Mouse (Mus musculus) left cerebral cortex, adult 18-20 months (tissue): Measurements from ENCODE around the gene Med15. TPM values are rescaled to one million over a fixed set of nuclear protein-coding genes. Genes with fewer than 3 reads are reported as not detected.
"Not testable (repeated sequence)": the region's sequence is repeated elsewhere in the genome, so short reads cannot be mapped to it uniquely, and the experiment has no call there.

Source experiments
- DNase-seq, 2 experiments: peaks; one replicate each; pipeline ENCODE4 v3.0.0; 2021 to 2022; ENCODE audit warnings: low spot score in 2 of 2, mixed read lengths in 1 of 2
- total RNA-seq, 2 experiments: library from RNA; stranded (reverse); gene quantifications; 2 replicates each; pipeline ENCODE4 v1.2.3; 2021

The Med15 gene
- total RNA-seq, 2 experiments from 2014 or later, result 68.3 to 71.6 TPM

GRCm38 (mm10) chr16:17619198-17620105 lies 113.2 kb downstream of the Med15 start, which contains the start of gene Smpd4:
TSS of gene Smpd4 (plus strand) at chr16:17619354.
- DNase-seq, result peak; percentile 87 to 93

DNA sequence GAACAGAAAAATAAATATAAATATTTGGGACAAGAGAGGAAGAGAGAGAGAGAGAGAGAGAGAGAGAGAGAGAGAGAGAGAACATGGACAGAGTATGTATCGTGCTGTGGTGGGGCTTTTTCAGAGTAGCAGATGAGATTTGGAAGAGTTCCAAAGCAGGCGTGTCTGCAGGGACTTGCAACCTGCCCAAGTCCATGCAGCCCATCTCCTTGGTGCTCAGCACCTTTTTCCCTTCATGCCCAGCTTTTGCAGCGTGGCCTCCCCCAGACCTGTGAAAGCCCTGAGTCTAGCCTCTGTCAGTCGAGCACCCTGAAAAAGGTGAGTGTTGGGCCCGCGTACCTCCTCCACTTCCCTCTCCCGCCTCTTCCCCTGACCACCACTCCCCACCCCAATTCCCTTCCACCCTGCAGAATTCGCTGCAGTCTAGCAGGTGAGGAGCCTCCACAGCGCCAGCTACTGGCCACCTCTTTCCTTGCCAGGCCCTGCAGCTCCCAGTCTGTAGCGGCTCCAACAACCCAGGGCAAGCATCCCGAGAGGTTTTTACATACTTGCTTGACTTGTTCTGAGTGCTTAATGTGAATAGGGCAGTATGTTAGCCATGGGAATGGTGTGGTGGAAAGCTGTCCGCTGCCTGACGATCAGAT lies 114.6 kb downstream of the Med15 start:
- DNase-seq, result peak; percentile 64 to 68

GRCm38 (mm10) chr16:17616212-17616611 lies 116.5 kb downstream of the Med15 start:
- DNase-seq, result no peak

- not testable (repeated sequence) for DNase-seq
Observed at GRCm38 (mm10) chr16:17614740-17615139, 118.0 kb downstream of the Med15 start.

- DNase-seq, result peak; percentile 45 to 51
Observed at GRCm38 (mm10) chr16:17611383-17611782, 121.3 kb downstream of the Med15 start.

GRCm38 (mm10) chr16:17605684-17606083 lies 127.0 kb downstream of the Med15 start:
- peak; percentile 22 to 34 for DNase-seq

- no peak for DNase-seq
Observed at GRCm38 (mm10) chr16:17604941-17605340, 127.8 kb downstream of the Med15 start.

Other genes starting within 250 kb of the Med15 start
- gene Aifm3, start 243.3 kb downstream of the Med15 start, total RNA-seq, result 100 to 1,000 TPM; 129 to 153 TPM
- 100 to 1,000 TPM; 161 to 171 TPM for gene Lztr1, start 224.2 kb downstream of the Med15 start, total RNA-seq
- 10 to 100 TPM; 40.0 to 45.4 TPM for gene Thap7, start 201.8 kb downstream of the Med15 start, total RNA-seq
- 1 to 10 TPM in 1 of 2 experiments, under 1 TPM in 1; 0.33 to 1.1 TPM for gene Lrrc74b, start 171.6 kb downstream of the Med15 start, total RNA-seq
- gene P2rx6, start 171.0 kb downstream of the Med15 start, total RNA-seq, result 1 to 10 TPM; 1.2 to 1.3 TPM
- gene Slc7a4, start 149.7 kb downstream of the Med15 start, total RNA-seq, result 10 to 100 TPM; 75.5 to 82.0 TPM
- gene Smpd4, start 113.5 kb downstream of the Med15 start, total RNA-seq, result 10 to 100 TPM; 68.2 to 72.7 TPM
- 10 to 100 TPM; 24.0 to 32.4 TPM for gene Ccdc74a, start 86.4 kb downstream of the Med15 start, total RNA-seq
- 100 to 1,000 TPM in 1 of 2 experiments, 10 to 100 TPM in 1; 96.9 to 103 TPM for gene Klhl22, start 26.7 kb upstream of the Med15 start, total RNA-seq
- 1 to 10 TPM; 3.5 to 3.6 TPM for gene Scarf2, start 64.4 kb upstream of the Med15 start, total RNA-seq
- gene B830017H08Rik, start 100.2 kb upstream of the Med15 start, total RNA-seq, result 1 to 10 TPM; 2.9 to 3.6 TPM
- 1 to 10 TPM; 8.9 to 9.1 TPM for gene Car15, start 105.5 kb upstream of the Med15 start, total RNA-seq
- gene Gm20518, start 158.8 kb upstream of the Med15 start, total RNA-seq, result 1 to 10 TPM; 1.0 to 2.6 TPM
- not detected for gene Tssk1, start 161.3 kb upstream of the Med15 start, total RNA-seq
- gene Dgcr2, start 165.7 kb upstream of the Med15 start, total RNA-seq, result 100 to 1,000 TPM in 1 of 2 experiments, 10 to 100 TPM in 1; 99.4 to 102 TPM
- gene Tssk2, start 165.7 kb upstream of the Med15 start, total RNA-seq, result not detected
- gene Ess2, start 178.5 kb upstream of the Med15 start, total RNA-seq, result 10 to 100 TPM; 30.1 to 33.4 TPM
- gene Gsc2, start 182.2 kb upstream of the Med15 start, total RNA-seq, result not detected
- gene Slc25a1, start 195.3 kb upstream of the Med15 start, total RNA-seq, result 10 to 100 TPM; 39.9 to 41.8 TPM
- under 1 TPM in 1 of 2 experiments, not detected in 1; 0.51 TPM for gene Vpreb2, start 247.5 kb upstream of the Med15 start, total RNA-seq